Mouse (Mus musculus): ENCODE results near the gene Esrrg.
A peak's percentile ranks its signal among the peaks of the same experiment; 100 is the strongest.

Gene Esrrg

DNA sequence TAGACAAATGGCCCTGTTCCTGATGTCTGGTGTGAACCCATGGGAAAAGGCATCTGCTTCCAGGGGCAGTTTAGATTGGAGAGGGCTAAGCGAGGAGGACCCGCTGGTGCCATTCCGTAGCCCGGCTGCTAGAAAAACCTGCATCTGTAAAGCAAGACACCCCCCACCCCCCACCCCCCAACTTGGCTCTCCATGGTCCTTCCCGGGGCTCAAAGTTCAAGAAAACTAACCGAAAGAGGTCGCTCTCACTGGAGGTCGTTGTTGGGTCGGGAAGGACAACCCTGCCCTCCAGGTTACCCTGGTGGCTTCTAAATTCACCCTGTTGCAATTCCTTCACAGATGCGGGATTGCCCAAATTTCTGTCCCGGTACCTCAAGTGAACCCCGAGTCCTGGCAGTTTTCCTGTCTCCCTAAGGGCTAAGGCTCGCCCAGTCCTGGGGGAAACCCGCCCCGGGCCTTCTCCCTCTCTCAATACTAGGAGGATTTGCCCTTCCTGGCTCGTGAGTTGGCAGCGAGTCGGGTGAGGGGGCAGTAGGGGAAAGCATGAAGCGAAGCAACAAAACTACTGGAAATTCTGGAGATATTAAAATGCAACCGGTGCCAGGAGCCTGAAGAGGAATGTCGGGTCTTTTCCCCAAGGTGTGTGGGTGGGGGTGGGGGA is at the start of gene Esrrg:
Gene Esrrg, plus strand, starts transcription at position 531 of the 661 bp plus-strand sequence.
- DNase-seq (ENCODE audit: low read depth, low spot score) = no peak

DNA sequence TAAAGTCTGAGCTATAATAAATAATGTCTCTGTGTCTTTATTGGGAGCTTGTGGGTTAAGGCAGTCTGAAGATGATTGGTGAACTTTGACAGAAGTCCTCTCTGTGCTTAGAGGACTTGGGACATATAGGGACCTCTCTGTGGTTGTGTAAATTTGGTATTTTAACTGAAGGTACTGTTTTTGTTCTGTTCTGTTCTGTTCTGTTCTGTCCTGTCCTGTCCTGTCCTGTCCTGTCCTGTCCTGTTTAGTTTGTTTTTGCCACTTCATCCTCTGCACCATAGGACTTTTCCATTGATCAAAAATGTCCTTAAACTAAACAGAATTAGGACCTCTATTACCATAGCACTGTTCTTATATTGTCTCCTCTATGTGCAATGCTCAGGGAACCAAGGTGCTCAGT is 24.6 kb upstream of the Esrrg start:
- no peak for DNase-seq (ENCODE audit: low read depth, low spot score)

DNA sequence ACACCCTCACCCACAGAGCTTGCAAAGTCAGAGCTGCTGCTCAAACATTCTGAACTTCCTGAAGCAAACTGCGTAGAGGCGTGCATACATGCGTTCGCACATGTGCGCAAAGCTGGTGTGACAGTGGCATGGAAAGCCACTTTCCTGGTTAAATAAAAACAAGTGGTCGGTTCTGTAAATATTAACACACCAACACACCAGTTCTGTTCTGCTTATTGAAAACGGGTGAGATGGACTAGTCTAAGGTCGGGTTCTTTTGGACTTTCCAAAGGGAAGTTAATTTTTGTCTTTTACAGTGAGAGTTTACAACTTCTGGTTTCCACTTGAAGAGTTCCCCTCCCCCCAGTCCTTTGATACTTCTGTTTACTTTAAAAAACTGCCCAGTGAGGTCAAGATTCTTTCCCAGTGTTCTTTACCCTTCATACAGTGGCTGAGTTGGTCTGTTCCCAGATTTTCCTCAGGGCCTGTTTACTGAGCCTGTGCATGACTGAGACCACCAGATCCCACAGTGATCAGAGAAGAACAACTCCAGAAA is 22.0 kb upstream of the Esrrg start:
- no peak for DNase-seq (ENCODE audit: low read depth, low spot score)

DNA sequence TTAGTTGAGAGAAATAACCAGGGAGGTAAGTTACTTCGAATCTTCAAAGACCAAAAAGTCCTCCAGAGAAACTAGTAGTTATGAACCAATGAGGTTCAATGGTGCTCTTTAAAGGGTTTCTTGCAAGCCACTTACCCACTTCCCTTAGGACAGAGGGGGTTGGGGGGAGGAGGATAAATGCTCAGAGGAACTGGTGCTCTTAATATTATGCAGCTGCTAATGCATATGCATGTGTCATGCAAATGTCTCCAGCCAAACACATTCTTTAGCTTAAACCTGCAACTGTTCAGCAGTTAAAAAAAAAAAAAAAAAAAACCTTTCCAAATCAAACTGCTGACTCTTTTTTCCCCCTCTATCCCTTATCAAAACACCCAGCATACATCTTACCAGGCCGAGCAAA is 5.6 kb upstream of the Esrrg start:
- DNase-seq (ENCODE audit: low read depth, low spot score) = no peak

DNA sequence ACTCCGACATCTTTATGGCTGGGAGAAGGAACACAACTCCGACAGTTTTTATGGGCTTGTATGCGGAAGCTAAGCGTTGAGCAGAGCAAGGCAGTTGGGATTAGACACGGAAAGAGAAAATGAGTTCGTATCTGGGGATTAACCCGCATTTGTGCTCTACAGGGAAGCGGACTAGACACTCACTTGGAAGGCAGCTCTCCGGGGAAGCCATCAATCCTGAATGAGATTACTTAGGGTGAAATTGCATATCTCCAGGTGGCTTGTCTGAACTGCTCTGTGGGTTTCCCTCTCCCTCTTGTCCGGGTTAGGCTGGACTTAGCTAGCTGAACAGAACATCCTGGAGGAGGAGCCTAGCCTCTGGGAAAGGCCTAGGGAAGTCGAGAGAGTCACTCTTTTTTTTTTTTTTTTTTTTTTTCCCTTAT is 4.5 kb upstream of the Esrrg start:
- DNase-seq (ENCODE audit: low read depth, low spot score) = no peak

DNA sequence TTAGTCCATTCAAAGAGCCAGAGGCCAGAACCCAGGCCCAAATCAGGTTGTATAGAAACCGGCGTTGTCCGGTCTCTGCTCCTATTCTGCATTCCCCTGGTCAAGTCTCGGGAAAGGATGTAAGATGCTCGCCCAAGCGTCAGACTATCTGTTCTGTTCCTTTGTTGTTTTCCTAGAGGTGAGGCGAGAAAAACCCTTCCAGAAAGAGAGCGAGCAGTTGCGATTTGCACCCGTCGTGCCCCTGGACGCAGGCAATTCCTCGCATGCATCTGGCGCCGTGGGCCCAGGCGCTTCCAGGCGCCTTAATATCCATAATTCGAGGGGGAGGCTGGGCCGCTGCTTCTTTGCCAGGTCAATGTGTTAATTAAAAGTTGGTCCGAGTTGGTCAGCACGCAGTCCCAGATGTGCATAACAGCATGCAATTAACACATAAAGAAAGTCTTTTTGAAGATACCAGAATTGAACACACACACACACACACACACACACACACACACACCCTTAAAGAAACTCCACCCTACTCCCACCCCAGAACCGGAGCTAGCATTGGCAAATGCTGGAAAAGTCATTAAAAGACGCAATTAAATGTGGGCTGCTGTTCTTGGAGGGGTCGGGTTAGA is 3.8 kb upstream of the Esrrg start:
- DNase-seq (ENCODE audit: low read depth, low spot score) = no peak

DNA sequence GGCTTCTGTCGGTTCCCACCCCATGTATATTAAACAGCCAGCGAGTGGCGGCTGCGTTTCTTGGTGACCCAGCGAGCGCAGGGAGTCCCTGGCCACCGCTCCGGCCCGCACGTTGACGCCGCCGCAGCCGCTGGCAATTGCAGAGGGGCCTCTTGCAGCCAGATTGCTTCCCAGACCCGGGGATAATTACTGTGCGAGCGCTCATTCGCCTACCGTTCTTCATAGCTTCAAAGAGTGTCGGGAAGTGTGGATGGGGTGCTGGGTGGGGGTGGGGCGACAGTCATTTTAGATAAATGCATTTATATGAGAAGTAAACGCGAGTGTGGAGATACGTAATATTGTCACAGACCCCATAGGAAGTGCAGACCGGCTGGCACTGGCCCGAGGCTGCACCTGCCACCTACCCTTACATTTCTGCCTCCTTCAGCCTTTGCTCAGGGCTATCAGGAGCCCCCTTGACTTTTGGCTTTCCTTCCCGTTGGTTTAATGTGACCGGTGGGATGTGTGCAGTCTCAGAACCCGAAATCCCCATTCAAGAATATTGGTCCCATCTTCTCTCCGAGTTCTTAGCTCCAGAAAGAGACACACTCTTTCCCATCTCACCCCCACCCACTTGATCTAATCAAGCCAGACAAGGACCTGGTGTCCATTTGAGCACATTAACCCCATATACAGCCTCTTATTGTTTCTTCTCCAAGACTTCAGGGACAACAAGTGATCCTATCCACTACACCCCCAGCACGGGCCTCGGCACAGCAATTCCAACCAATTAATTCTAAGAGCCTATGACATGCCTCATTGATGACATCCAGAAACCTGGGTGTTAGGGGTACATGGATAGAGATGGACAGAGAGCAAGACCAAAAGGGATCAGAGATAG is 3.0 kb upstream of the Esrrg start:
- DNase-seq (ENCODE audit: low read depth, low spot score) = no peak

DNA sequence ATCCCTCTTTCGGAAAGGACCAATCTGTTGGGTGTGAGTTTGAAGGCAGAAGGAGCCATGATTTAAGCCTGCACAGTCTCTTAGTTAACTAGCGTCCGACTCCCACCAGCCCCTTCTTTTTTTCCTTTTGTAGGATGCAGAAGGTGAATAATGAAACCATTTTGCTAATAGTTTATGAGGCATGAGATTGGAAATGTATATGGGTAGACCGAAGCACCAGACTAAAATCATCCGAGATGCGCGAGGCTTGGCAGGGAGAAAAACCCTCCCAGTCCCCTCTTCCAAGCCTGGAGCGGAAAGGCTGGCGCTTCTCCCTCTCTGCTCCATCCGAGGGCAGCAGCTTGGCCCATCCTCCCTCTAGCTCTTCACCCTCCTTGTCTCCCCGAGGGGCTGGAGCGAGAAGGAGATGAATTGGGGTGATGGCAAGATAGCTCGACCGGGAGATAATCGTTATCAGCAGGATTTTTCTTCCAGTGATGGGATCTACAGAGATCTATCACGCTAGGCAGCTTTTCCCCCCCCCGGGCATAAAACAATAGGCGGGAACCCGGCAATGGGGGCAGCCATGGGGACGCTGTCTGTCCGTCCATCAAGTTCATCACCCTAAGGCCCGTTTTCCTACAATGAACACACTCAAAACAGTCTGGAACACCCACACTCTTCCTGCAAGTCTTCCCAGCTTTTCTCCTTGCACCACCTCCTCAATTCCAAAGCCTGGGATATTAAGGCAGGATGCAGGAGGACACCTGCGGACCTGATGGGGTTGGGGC is 2.1 kb upstream of the Esrrg start:
- no peak for DNase-seq (ENCODE audit: low read depth, low spot score)

DNA sequence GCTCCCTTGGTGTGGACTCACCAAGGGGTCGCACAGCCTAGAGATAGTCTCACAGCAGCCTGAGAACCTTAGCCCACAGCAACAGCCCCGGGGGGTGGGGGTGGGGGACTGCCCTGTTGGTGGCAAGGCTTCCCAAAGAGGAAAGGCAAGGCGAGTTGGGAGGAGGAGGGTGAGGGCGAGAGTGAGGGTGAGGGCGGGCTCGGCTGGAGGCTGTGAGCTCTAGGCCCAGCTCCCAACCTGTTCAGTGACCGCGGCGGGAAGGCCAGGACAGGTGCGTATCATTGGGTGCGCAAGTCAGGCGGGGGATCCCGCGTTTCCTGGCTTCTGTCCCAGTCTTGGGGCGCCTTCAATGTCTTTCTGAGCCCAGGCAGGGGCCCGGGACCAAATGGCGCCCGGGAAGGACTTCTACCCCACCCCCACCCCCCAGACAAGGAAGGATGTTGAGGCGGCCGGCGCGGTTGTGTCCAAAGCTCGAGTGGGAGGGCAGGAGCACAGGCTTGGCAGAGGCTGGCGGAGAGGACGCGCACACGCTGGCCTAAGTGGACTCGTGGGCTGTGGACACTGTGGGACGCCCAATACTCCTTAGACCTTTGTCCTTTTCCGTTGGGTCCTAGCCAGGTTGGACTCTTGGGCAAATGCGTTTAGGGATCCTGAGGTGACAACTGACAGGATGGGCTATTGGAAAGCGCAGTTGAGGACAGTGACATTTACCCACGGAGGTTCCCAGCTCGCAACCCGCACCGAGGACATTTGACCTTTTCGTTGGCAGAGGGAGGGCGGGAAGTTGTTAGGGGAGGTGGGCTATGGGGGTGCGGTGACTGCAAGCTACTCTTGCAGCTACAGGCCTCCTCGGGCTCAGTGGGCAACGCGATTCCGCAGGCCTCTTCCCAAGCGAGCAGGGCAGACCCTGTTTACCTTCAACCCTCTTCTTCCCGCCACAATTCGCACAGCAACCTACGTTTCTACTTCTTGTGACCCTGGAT is 1.2 kb upstream of the Esrrg start:
- DNase-seq (ENCODE audit: low read depth, low spot score) = no peak

DNA sequence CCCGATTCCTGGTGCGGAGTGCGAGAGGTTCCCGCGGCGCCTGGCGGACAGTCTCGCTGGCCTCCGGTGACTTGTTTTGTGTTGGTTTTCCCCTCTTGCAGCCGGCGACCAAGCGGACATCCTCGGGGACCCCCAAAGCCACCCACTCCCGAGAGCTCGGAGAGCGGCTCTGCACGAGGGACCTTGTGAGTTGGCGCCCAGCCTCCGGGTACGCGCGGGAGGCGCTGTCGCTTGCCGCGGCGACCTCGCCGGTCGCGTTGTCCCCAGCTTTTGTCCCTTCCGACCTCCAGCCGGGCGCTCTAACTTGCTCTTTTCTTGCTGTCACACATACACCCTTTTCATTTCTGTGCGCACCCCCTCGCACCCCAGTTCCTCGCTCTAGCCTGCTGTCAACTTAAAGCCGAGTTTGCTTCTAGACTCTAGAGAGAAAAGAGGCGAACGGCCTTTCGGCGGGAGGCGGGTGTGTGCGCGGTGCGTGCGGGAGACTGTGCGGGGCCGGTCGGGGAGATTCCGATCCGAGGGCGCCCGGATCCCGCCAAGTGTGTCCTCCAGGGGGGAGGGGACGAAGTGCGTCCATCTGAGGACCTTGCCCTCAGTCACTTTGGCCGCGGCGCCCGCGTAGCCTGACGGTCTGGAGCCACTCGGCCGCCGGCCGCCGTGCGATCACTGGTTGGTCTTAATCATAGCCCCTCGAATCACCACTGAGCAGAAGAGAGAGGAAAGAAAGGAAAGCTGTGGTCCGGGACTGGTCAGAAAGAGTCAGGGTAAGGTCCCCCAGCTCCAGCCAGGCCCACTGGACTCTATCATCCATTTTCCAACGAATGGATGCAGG is 646 bp downstream of the Esrrg start:
- DNase-seq (ENCODE audit: low read depth, low spot score) = no peak

DNA sequence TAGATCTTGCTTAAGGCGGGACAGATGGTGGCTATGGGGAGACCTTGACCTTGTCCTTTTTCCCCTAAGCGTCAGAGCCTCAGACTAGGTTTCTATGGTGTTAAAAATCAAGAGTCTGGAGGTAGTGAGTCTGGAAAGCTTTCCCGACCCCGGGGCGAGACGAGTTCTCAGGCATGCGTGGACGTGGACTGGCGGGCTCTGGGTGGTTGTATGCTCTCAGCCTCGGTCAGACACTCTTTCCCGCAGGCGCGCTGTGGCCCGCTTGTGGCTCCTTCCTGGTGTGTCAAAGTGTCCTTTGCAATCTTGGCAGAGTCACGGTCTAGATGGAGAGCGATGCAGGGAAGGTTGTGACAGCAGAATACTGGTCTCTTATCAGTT is 1.3 kb downstream of the Esrrg start:
- DNase-seq (ENCODE audit: low read depth, low spot score) = no peak

DNA sequence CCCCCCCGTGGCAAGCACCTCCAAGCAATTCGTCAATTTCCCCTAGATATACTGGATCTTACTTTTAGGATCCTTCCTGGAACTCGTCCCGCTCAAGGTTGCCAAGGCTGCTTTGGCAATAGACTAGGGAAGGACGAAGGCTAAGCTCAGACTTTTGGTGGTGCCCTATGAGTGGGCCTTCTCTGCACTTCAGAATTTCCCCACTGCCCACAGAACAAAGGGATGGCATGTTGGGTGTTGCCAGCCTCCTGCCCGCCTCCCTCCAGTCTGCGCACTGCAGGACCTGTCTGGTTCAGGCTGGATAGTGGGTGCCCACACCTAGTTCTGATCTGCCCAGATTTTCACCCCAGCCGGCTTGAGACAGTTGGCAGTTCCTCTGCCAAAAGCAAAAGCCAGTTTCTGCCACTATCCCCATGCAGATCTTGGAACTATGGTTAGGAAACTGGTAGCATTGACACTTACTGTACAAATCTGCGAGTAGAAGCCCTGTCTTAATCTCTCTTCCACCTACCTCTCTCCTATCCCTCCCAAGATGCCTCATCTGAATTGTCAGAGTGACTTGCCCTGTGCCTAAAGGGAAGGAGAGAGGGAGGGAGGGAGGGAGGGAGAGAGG is 1.9 kb downstream of the Esrrg start:
- no peak for DNase-seq (ENCODE audit: low read depth, low spot score)

DNA sequence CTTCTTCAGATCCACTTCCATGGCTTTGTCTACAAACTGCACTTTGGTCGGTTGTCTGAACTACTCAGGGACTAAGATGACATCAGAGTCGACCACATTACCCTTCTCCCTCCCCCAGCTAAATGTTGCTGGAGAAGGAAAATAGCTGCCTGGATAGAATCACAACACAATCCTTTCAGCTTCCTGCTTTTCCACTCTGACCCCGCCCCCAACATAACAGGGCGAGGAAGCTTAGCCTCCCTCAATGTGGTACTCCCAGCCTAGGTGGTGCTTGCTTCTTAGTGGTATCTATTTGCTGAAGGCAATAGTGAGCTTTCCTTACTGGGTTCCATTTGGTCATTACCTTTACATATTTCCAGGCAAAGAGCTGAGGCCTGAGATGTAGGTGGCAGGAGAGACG is 3.3 kb downstream of the Esrrg start:
- no peak for DNase-seq (ENCODE audit: low read depth, low spot score)

DNA sequence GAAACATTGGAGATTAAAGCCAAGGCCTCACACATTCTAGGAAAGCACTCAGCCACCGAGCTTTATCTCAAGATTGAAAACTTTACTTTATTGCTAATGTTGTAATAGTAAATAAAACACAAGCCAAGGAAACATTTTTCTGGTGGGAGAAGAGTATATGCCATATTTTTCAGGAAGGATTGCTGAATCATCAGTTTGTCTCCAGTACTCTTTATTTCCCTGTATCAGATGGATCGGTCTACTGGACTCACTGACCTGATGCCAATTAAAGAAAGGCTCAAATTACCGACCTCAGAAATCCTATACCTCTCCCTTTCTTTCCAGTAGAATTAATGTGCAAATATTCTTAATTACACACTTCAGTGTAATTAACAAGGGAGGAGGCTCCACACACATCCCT is 4.7 kb downstream of the Esrrg start:
- DNase-seq (ENCODE audit: low read depth, low spot score) = no peak

DNA sequence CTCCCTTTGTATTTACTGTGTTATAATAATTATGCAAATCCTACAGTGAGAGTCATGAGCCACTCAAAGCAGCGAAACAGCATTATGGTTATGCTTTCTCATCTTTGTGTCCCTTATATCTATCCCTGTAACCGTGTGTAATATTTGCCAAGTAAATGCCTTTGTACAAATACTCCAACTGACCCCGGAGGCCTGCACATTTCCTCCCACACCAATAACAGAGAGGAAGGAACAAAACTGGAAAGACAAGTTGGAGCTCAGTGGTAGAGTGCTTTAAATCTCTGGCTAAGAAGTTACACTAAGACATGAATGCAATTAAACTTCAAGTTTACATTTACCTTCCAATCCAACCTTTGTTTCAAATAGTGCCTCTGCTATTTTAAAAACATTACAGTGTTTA is 15.4 kb downstream of the Esrrg start:
- DNase-seq (ENCODE audit: low read depth, low spot score) = no peak

DNA sequence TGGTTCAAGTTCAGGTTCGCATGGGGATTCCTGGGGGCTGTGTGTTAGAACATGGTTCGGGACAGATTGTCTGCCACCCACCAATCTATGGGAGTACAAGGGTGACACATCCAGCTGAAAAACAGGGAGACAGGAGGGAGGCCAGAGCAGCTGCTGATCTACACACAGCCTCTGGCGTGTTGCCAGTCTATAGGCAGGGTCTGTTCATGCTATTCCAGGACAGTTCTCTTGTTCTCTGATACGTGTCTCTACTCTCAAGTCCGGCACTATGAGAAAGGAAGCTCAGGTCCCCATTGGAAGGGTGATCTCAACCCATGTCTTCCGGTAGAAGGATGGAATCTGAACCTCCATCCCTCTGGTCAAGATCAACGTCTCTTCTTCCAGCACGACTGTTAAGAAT is 21.8 kb downstream of the Esrrg start:
- DNase-seq (ENCODE audit: low read depth, low spot score) = no peak

DNA sequence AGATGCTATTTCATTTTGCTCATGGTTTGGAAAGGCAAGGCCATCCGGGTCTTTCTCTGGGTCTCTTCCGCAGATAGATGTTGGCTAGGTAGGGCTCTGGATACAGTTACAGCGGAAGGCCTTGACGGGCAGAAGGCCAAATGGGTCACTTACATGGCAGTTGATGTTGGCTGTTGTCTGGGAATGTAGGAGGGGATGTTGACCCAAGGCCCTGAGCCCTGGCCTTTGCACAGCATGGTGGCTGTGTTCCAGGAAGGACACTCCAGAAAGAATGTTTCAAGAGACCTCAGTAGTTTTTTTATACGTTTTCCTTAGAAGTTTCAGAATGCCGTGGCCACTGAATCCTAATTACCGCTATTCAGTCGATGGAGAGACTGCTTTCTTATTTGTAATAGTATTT is 22.9 kb downstream of the Esrrg start:
- DNase-seq (ENCODE audit: low read depth, low spot score) = no peak

DNA sequence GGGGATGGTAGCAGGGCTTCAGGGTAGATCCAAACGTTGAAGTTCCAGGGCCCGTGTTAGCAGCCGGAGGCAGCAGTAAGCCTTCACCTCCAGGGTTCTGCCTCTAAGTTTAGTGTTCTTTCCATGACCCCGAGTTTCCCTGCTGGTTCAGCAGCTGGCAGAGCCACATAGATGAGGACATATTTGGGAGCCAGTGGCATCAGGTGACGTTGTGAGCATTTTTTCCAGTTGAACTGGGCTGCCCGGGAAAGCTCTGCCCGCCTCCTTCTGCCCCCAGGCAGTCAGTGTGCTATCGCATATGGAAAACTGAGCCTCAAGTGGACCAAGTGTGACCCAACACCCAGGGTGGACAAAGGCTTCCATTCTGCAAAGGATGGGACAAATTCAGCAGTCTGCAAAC is 36.7 kb downstream of the Esrrg start:
- DNase-seq (ENCODE audit: low read depth, low spot score) = peak; percentile 41

DNA sequence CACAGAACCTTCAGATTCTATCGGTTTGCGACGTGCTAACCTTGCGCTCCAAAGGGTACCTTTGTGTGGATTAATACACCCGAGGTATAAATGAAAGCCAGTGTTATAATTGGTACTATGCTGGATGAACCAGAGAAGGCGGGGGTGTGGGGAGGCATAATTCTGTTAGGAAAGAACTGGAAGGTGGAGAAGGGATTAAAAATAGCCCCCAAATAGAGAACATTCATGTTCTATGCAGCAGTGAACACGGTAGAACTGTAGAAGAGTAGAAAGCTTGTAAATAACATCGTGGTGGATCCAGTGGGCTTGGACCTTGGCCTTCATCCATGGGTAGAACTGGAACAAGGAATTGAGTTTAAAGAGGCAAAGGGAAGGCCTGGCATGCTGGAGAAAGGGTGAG is 40.0 kb downstream of the Esrrg start:
- DNase-seq (ENCODE audit: low read depth, low spot score) = no peak

Measured in skeletal muscle tissue, adult 2 months (tissue).